Mouse (Mus musculus) megakaryocyte, adult 5-6 weeks (primary cell): Measurements from ENCODE around the gene Sirt4. TPM values are rescaled to one million over a fixed set of nuclear protein-coding genes. Genes with fewer than 3 reads are reported as not detected.
"Not testable (repeated sequence)": the region's sequence is repeated elsewhere in the genome, so short reads cannot be mapped to it uniquely, and the experiment has no call there.

Experiments
- ATAC-seq: 2 replicates; pipeline ENCODE4 v1.8.0; 2016; ENCODE audit warnings: mild to moderate bottlenecking, inconsistent platforms; ENCODE audit not compliant: poor library complexity, severe bottlenecking
- total RNA-seq, 2 experiments: library from RNA; stranded (forward) in 1 of 2; stranded (reverse) in 1 of 2; fragments of 153-499, 151-499 nt in 1 of 2; fragments of 221-1000, 200-1000 nt in 1 of 2; gene quantifications; 2 replicates each; pipeline versions ENCODE4 v1.2.3 to v1.2.4; 2015 to 2017

The Sirt4 gene
- total RNA-seq (2015) (3.6 and 5.4 TPM in 2 replicates), total RNA-seq (2017) (2.0 and 3.3 TPM in 2 replicates)

- ATAC-seq = peak; percentile 96
Measured at GRCm38 (mm10) chr5:115483947-115484920, at the start of gene Sirt4. Gene Sirt4 (minus strand): TSS chr5:115484725.

GRCm38 (mm10) chr5:115531671-115532270 lies 47.2 kb upstream of the Sirt4 start:
- no peak for ATAC-seq

- peak; percentile 16 for ATAC-seq
Measured at GRCm38 (mm10) chr5:115530447-115530809, 45.9 kb upstream of the Sirt4 start.

- ATAC-seq = peak; percentile 67
Measured at GRCm38 (mm10) chr5:115529742-115530446, 45.4 kb upstream of the Sirt4 start.

- ATAC-seq = no peak
Measured at GRCm38 (mm10) chr5:115529364-115529741, 44.8 kb upstream of the Sirt4 start.

- ATAC-seq = no peak
Measured at GRCm38 (mm10) chr5:115528128-115528527, 43.6 kb upstream of the Sirt4 start.

GRCm38 (mm10) chr5:115526456-115527202 lies 42.1 kb upstream of the Sirt4 start:
- ATAC-seq = no peak

GRCm38 (mm10) chr5:115525943-115526342 lies 41.4 kb upstream of the Sirt4 start:
- no peak for ATAC-seq

GRCm38 (mm10) chr5:115525416-115525815 lies 40.9 kb upstream of the Sirt4 start:
- no peak for ATAC-seq

GRCm38 (mm10) chr5:115524471-115524870 lies 39.9 kb upstream of the Sirt4 start:
- no peak for ATAC-seq

GRCm38 (mm10) chr5:115523971-115524370 lies 39.4 kb upstream of the Sirt4 start:
- ATAC-seq = no peak

GRCm38 (mm10) chr5:115522981-115523499 lies 38.5 kb upstream of the Sirt4 start:
- ATAC-seq = no peak

GRCm38 (mm10) chr5:115522531-115522930 lies 38.0 kb upstream of the Sirt4 start:
- ATAC-seq = no peak

- ATAC-seq = peak; percentile 74
Measured at GRCm38 (mm10) chr5:115521553-115522461, 37.3 kb upstream of the Sirt4 start.

- 0 out of 2 replicates have a peak, but pooled peaks have one; percentile 1 for ATAC-seq
Measured at GRCm38 (mm10) chr5:115520325-115520869, 35.9 kb upstream of the Sirt4 start.

- ATAC-seq = not testable (repeated sequence)
Measured at GRCm38 (mm10) chr5:115518214-115518613, 33.7 kb upstream of the Sirt4 start.

GRCm38 (mm10) chr5:115517501-115517900 lies 33.0 kb upstream of the Sirt4 start:
- ATAC-seq = no peak

GRCm38 (mm10) chr5:115516908-115517307 lies 32.4 kb upstream of the Sirt4 start:
- ATAC-seq = no peak
